Mouse (Mus musculus) heart, adult 2 months (tissue): Measurements from ENCODE around the gene Pold1. TPM values are rescaled to one million over a fixed set of nuclear protein-coding genes. Genes with fewer than 3 reads are reported as not detected.

Experiments used
- DNase-seq, 2 experiments: peaks; one replicate each; pipeline ENCODE4 v3.0.0; 2021
- H3K27ac ChIP-seq: fragments of 200-600 bp; 2 replicates; pipeline ENCODE4 v1.8.1; 2022
- H3K27me3 ChIP-seq: fragments of 200-500 bp; 2 replicates; pipeline ENCODE4 v1.6.1; 2012; ENCODE audit warnings: mild to moderate bottlenecking, low read length, inconsistent platforms, mixed read lengths; ENCODE audit not compliant: control insufficient read depth, insufficient read depth
- H3K36me3 ChIP-seq: fragments of 200-500 bp; 2 replicates; pipeline ENCODE4 v1.6.1; 2012; ENCODE audit warnings: low read length, inconsistent platforms; ENCODE audit not compliant: control insufficient read depth, insufficient read depth
- H3K4me1 ChIP-seq: fragments of 200-500 bp; 2 replicates; pipeline ENCODE4 v1.6.1; 2011; ENCODE audit warnings: low read length; ENCODE audit not compliant: control insufficient read depth, insufficient read depth
- H3K4me3 ChIP-seq: fragments of 200-600 bp; 2 replicates; pipeline ENCODE4 v1.8.1; 2022
- H3K79me2 ChIP-seq: fragments of 200-500 bp; replicated peaks from 2 replicates; pipeline ENCODE4 v1.6.1; 2012; ENCODE audit warnings: mild to moderate bottlenecking, inconsistent platforms, low read length, moderate library complexity, mixed read lengths; ENCODE audit not compliant: control insufficient read depth, insufficient read depth
- H3K9ac ChIP-seq: fragments of 200-500 bp; 2 replicates; pipeline ENCODE4 v1.6.1; 2012; ENCODE audit warnings: low read depth, mild to moderate bottlenecking, control low read depth, inconsistent platforms, low read length, mixed read lengths
- CTCF ChIP-seq: fragments of 200-600 bp; IDR thresholded peaks from 2 replicates; pipeline ENCODE4 v1.8.1; 2022; ENCODE audit warnings: antibody characterized with exemption, mild to moderate bottlenecking, moderate library complexity
- EP300 ChIP-seq: fragments of 200-500 bp; IDR thresholded peaks from 2 replicates; pipeline ENCODE4 v1.6.1; 2011; ENCODE audit warnings: low read depth, low read length, control low read depth; ENCODE audit not compliant: insufficient read depth
- POLR2A ChIP-seq: fragments of 200-500 bp; IDR thresholded peaks from 2 replicates; pipeline ENCODE4 v1.6.1; 2011; ENCODE audit warnings: mild to moderate bottlenecking, low read depth, low read length, control low read depth; ENCODE audit not compliant: insufficient read depth
- whole genome bisulfite sequencing: fragments of 180-500 bp; shearing (Covaris S2); methylation state at CpG from one replicate; pipeline ENCODE4 v1.1.7; 2018; 5-methylcytosine and 5-hydroxymethylcytosine counted together
- intact Hi-C: fragments of 180-260 bp; cut with DNase I; formaldehyde crosslinking; loops from one replicate; pipeline ENCODE4 v1.15.1; 2025
- polyA plus RNA-seq: library from polyadenylated mRNA; depleted of rRNA; stranded (reverse); fragments of >200 nt; gene quantifications from 2 replicates; pipeline ENCODE4 v1.2.3, GENCODE M21; 2012
- total RNA-seq, 2 experiments: library from RNA; stranded (reverse); gene quantifications; 2 replicates each; pipeline ENCODE4 v1.2.3; 2021

Gene Pold1
- total and polyA plus RNA-seq, 3 experiments, result 10.8 to 15.5 (median 11.7) TPM

DNA sequence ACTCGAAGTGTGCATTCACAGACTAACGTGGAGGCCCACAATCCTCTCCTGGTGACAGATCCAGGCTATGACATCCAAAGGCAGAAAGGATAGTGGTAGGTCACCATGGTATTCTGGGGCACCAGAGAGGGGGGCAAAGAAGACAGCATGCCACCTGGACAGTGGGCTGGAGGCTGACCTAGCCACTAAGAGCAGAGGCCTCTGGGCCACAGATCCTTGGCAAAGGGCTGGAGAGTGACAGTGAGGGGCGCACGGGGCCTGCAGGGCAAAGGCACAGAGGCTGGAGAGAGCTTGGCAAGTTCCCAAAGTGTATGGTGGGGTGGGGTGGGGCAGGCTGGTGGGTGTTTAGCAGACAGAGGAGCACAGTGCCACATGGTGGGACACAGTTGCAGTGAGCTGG, 58.4 kb downstream of the Pold1 start:
- peaks cover 2% of the 10 kb centered on the region; the same call in 1 of the 2 replicates for H3K79me2 ChIP-seq

DNA sequence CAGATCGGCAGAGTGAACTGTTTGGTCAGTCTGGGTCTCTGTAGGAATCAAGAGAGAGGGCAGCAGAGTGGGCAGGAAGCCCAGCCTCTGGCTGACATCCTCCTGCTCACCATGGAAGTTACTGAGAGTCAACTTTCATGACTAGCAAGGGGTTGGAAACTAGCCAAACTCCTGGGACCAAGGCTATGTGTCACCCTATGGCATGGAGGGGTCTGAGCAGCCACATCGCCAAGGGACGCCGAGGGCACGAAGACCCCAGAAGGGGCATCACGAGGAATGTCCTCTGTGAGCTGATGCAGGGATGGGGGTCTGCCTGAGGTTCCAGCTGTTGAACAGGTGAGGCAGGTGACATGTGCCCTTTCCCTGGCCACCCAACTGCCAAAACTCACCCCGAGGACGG, 60.1 kb downstream of the Pold1 start:
- H3K27ac ChIP-seq, result no peak overlapping the region
- H3K4me3 ChIP-seq, result no peak overlapping the region
- intact Hi-C loops, result no loop called here
- no peaks in the 10 kb centered on the region for H3K27me3 ChIP-seq
- H3K4me1 ChIP-seq, result no peaks in the 10 kb centered on the region
- TF ChIP-seq CTCF (no peak), POLR2A (no peak), EP300 (no peak)
- no peaks in the 10 kb centered on the region for H3K79me2 ChIP-seq
- H3K36me3 ChIP-seq, result no peaks in the 10 kb centered on the region
- 83% methylated on average over 8 of the region's 8 CpGs for WGBS
- no peak overlapping the region for H3K9ac ChIP-seq
- peak in 1 of 2 experiments; percentile 18 for DNase-seq

More for the DNA sequence above, 58.4 kb downstream of the Pold1 start:
- WGBS, result 90% methylated on average over 4 of the region's 4 CpGs
- intact Hi-C loops, result no loop called here
- H3K27ac ChIP-seq, result no peak overlapping the region
- H3K4me3 ChIP-seq, result no peak overlapping the region
- TF ChIP-seq EP300, result no peak
- TF ChIP-seq POLR2A, result no peak
- TF ChIP-seq CTCF, result no peak
- H3K4me1 ChIP-seq, result no peaks in the 10 kb centered on the region
- no peak overlapping the region for H3K9ac ChIP-seq
- DNase-seq, result peak in 1 of 2 experiments; percentile 14
- H3K27me3 ChIP-seq, result no peaks in the 10 kb centered on the region
- no peaks in the 10 kb centered on the region for H3K36me3 ChIP-seq

DNA sequence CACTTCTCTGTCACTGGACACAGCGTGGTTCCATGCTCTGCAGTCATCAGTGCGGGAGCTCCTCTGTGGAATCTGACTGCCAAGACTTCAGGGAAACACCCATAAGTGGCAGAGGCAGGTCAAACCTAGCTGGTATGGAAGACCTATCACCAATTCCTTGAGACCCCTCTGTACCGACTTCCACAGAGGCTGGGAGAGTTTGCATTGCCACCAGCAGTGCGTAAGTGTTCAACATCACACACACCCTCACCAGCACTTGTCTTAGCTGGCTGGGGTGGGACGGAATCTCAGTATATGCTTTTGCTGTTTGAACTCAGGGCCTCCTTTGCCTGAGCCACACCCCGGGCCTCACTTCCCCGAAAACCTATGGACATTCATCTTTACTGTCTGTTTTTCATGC, 60.7 kb downstream of the Pold1 start:
- H3K9ac ChIP-seq, result no peak overlapping the region

DNA sequence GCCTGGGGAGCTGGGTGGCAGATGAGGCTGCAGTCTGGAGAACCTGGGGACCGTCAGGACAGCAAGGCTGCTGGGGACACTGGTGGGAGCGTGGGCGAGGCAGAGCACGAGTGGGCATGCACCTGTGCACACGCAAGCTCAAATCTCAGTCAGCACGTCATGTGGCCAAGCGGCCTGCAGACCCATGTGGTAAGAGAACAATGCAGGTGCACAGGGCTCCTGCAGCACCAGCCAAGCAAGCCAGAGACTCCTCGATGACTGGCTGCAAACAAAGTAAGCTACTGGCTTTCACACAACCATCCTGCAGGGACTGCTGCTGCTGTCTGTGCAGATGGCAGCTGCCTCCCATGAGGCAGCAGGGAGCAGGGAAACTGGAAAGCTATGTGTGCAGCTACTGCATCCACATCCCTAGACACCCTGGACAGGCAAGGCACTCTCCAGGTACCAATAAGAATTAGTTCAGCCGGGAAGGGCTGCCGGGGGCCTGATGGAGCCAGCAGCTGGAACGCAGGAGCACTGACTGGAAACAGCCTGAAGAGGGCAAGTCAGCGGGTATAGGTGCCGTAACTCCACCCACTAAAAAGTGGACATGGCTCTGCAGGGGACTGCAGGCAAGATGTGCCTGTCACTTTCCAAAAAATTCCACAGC, 61.6 kb downstream of the Pold1 start:
- 64% methylated on average over 13 of the region's 13 CpGs for WGBS
- DNase-seq, result peak in 1 of 2 experiments; percentile 18
- Histone ChIP-seq H3K79me2 (no peaks in the 10 kb centered on the region), H3K27ac (no peak overlapping the region), H3K27me3 (no peaks in the 10 kb centered on the region), H3K4me3 (no peak overlapping the region), H3K36me3 (no peaks in the 10 kb centered on the region), H3K4me1 (no peaks in the 10 kb centered on the region), H3K9ac (no peak overlapping the region)
- no peak; the same call in 1 of the 2 replicates for TF ChIP-seq POLR2A
- TF ChIP-seq EP300, result no peak
- TF ChIP-seq CTCF, result no peak
- intact Hi-C loops, result loop anchor here (2.0 kb wide), 1 partner anchor 224 kb away; no protein-coding TSS in a partner anchor

More for the DNA sequence above, 60.7 kb downstream of the Pold1 start:
- H3K4me3 ChIP-seq, result no peak overlapping the region
- peak in 1 of 2 experiments; percentile 10 for DNase-seq
- no peaks in the 10 kb centered on the region for H3K79me2 ChIP-seq
- no peak for TF ChIP-seq EP300
- no peak overlapping the region for H3K27ac ChIP-seq
- intact Hi-C loops, result loop anchor here (2.0 kb wide), 1 partner anchor 225 kb away; no protein-coding TSS in a partner anchor
- WGBS, result 86% methylated on average over 7 of the region's 7 CpGs
- H3K36me3 ChIP-seq, result no peaks in the 10 kb centered on the region
- H3K4me1 ChIP-seq, result no peaks in the 10 kb centered on the region
- H3K27me3 ChIP-seq, result no peaks in the 10 kb centered on the region

DNA sequence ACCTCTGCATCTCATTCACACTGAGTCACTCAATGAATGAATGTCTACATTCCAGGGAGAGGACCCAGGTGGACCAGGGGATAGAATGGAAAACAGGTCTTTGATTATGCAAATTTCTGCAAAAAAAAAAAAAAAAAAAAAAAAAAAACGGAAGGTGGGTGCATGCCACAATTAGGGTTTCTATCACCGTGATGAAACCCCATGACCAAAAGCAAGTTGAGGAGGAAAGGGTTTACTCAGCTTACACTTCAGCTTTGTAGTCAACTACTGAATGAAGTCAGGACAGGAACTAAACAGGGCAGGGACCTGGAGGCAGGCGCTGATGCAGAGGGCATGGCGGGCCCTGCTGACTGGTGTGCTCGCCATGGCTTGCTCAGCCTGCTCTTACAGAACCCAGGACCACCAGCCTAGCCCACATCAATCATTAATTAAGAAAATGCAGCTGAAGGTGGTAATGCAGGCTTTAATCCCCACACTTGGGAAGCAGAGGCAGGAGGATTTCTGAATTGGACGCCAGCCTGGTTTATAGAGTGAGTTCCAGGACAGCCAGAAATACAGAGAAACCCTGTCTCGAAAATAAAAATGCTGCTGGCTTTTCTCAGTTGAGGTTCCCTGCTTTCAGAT, 63.0 kb downstream of the Pold1 start:
- no peak overlapping the region for H3K27ac ChIP-seq
- peak in 1 of 2 experiments; percentile 10 for DNase-seq
- TF ChIP-seq POLR2A, result no peak
- no peak for TF ChIP-seq CTCF
- TF ChIP-seq EP300, result no peak

More for the DNA sequence above, 63.0 kb downstream of the Pold1 start:
- Histone ChIP-seq H3K27me3 (no peaks in the 10 kb centered on the region), H3K9ac (no peak overlapping the region), H3K36me3 (no peaks in the 10 kb centered on the region), H3K4me3 (no peak overlapping the region), H3K79me2 (no peaks in the 10 kb centered on the region), H3K4me1 (no peaks in the 10 kb centered on the region)
- intact Hi-C loops, result loop anchor here (2.0 kb wide), 2 partner anchors 87 to 223 kb away; no protein-coding TSS in a partner anchor
- WGBS, result 68% methylated on average over 7 of the region's 7 CpGs
